Mouse (Mus musculus) Muller cell, postnatal 12 days (primary cell): ENCODE measurements at regions not wholly inside any gene's neighbourhood (a gene's known extent, or its start where the extent isn't known, plus 50 kb on each side); places are given as distances from the start of the nearest gene placed in this dataset.
A peak's percentile ranks its signal among the peaks of the same experiment; 100 is the strongest.

Source experiments
- DNase-seq: peaks from one replicate; pipeline ENCODE4 v3.0.0-alpha.2; 2015; ENCODE audit errors: inconsistent ontology term

- no peak for DNase-seq
These were observed 325.9 kb upstream of the Dio3 start for GRCm38 (mm10) chr12:109952933-109953332.

GRCm38 (mm10) chr12:109957305-109957704 is 321.6 kb upstream of the Dio3 start:
- DNase-seq, result no peak

- DNase-seq, result peak; percentile 92
These were observed 320.3 kb upstream of the Dio3 start for GRCm38 (mm10) chr12:109958357-109959085.

- DNase-seq, result no peak
These were observed 312.1 kb upstream of the Dio3 start for GRCm38 (mm10) chr12:109966776-109967175.

- no peak for DNase-seq
These were observed 310.6 kb upstream of the Dio3 start for GRCm38 (mm10) chr12:109968303-109968702.

- DNase-seq, result no peak
These were observed 307.4 kb upstream of the Dio3 start for GRCm38 (mm10) chr12:109971508-109971907.

- no peak for DNase-seq
These were observed 306.4 kb upstream of the Dio3 start for GRCm38 (mm10) chr12:109972366-109973015.

GRCm38 (mm10) chr12:109973598-109973997 is 305.3 kb upstream of the Dio3 start:
- DNase-seq, result no peak

GRCm38 (mm10) chr12:109975176-109975972 is 303.5 kb upstream of the Dio3 start:
- peak; percentile 5 for DNase-seq

- no peak for DNase-seq
These were observed 294.2 kb upstream of the Dio3 start for GRCm38 (mm10) chr12:109984651-109985050.

- no peak for DNase-seq
These were observed 285.5 kb upstream of the Dio3 start for GRCm38 (mm10) chr12:109993410-109993809.

- DNase-seq, result no peak
These were observed 276.2 kb upstream of the Dio3 start for GRCm38 (mm10) chr12:110002717-110003116.

- DNase-seq, result no peak
These were observed 269.7 kb upstream of the Dio3 start for GRCm38 (mm10) chr12:110009136-110009535.

- no peak for DNase-seq
These were observed 258.1 kb upstream of the Dio3 start for GRCm38 (mm10) chr12:110020541-110021470.

GRCm38 (mm10) chr12:110021690-110022089 is 257.2 kb upstream of the Dio3 start:
- DNase-seq, result no peak

- DNase-seq, result no peak
These were observed 256.2 kb upstream of the Dio3 start for GRCm38 (mm10) chr12:110022631-110023030.

GRCm38 (mm10) chr12:110023192-110024101 is 255.4 kb upstream of the Dio3 start:
- DNase-seq, result no peak

- DNase-seq, result no peak
These were observed 254.6 kb upstream of the Dio3 start for GRCm38 (mm10) chr12:110024295-110024694.

- DNase-seq, result no peak
These were observed 253.7 kb upstream of the Dio3 start for GRCm38 (mm10) chr12:110025171-110025570.

- no peak for DNase-seq
These were observed 252.7 kb upstream of the Dio3 start for GRCm38 (mm10) chr12:110026033-110026750.
